Mouse (Mus musculus): ENCODE results near the gene Kazald1. TPM values are rescaled to one million over a fixed set of nuclear protein-coding genes. Genes with fewer than 3 reads are reported as not detected.

The Kazald1 gene
- total RNA-seq, 1 experiment from 2014 or later = 5.6 TPM

DNA sequence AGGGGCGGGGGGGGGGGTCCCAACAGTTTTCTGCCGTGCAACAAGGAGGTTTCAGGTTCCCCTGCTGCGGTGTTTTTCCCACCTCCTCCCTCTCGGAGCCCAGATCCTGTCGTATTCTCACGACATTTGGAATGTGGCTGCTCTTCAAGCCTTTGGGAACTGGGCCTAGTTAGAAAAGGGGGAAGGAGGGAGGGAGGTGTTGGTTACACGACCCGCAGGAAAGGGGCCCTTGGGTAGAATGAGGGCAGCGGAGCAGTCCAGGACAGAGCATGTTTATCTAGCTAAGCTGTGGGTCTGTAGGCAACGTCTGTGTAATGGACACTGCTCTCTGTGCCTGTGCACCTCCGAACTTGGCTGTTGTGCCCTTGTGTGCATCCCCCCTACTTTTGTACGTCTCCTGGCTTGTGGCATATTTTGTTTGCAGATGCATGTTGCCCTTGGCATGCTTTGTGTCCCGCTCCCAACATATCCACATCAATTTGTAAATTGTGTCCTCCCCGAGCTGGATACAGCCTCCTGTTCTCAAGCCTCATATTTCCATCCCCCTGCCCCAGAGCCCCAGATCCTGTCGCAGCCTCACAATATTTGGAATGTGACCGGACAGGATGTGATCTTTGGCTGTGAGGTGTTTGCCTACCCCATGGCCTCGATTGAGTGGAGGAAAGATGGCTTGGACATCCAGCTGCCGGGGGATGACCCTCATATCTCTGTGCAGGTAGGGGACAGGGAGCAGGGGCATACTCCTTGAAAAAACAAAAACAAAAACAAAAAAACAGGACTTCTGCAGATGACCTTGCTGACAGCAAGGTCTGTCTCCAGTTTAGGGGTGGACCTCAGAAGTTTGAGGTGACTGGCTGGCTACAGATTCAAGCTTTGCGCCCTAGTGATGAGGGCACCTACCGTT, 3.0 kb downstream of the Kazald1 start:
- DNase-seq = no peak

- no peak for DNase-seq
Observed at GRCm38 (mm10) chr19:45078971-45079764, 4.1 kb downstream of the Kazald1 start.

DNA sequence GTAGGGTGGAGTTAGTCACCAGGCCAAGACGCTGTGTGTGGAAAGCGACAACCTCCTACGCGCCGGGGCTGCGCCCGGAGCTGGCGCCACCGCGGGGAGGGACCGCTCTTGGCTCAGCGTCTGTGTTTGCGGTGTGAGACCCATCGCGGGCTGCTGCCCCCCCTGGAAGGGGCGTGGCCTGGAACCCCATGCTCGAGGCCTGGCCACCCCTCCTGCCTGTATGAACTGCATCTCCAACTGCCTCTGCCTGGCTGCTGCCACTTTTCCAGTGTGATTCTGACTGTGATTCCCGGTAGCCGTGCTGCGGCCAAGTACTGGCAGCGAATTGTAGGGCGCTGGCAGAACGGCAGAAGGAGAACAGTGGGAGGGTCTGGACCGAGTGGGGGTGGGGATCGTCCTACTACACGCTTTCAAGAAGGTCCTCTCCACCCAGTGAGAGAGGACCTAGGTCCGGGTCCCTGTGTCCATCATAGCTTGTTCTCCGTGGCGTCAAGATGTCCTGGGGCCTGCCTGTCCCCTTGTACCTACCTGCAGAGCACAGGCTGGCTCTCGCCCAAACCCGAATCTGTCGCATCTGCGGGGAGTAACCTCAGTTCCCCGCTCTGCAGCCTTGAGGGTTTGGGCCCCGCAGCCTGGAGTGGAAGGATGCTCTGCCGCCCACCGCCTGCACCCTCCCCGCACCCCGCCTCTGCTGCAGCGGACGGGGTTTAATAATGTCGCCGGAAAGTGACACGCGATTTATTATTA, 4.9 kb downstream of the Kazald1 start:
- DNase-seq = peak; percentile 66

GRCm38 (mm10) chr19:45080711-45081110, 5.7 kb downstream of the Kazald1 start:
- no peak for DNase-seq

GRCm38 (mm10) chr19:45081279-45081678, 6.2 kb downstream of the Kazald1 start:
- peak; percentile 72 for DNase-seq

- DNase-seq = peak; percentile 48
Observed at GRCm38 (mm10) chr19:45081841-45082550, 7.0 kb downstream of the Kazald1 start.

DNA sequence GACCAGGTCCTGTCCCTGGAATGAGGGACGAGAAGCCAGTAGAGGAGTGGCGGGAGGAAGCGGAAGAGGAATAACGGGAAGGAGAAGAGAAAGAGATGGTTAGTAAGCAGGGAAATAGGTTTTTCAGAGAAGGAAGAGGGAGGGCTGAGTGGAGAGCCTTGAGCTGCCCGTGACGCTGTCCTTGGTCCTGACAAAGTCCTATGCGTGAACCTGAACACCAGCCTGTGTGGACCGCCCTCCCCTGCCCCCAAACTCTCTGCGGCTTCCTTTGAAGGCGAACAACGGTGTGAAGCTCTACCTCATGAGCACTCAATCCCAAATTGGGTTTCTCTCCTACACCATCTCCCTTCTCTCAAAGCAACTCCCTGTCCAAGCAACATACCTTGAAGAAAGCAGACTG, 22.8 kb downstream of the Kazald1 start:
- peak; percentile 62 for DNase-seq

GRCm38 (mm10) chr19:45100486-45101270, 25.6 kb downstream of the Kazald1 start:
- DNase-seq = no peak

GRCm38 (mm10) chr19:45105591-45105990, 30.6 kb downstream of the Kazald1 start:
- DNase-seq = no peak

DNA sequence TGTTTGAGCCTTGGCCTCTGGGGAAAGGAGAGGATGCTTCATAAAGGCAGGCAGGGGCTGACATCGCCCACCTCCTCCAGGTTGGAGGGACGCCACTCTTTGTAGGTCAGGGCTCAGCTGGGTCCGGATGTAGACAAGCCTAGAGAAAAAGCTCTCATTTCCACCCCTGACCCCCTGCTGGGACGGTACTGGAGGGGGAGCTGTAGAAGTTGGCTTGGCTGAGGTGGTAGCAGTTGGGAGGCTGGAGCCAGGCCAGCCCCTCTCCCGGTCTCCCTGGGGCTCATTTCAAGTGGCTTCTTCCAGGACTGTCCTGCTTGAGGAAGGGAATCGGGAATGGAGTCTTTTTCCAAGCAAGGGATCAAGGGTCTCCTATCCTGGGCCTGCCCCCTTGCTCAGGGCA, 31.6 kb downstream of the Kazald1 start:
- DNase-seq = no peak

- DNase-seq = no peak
Observed at GRCm38 (mm10) chr19:45110681-45111080, 35.6 kb downstream of the Kazald1 start.

DNA sequence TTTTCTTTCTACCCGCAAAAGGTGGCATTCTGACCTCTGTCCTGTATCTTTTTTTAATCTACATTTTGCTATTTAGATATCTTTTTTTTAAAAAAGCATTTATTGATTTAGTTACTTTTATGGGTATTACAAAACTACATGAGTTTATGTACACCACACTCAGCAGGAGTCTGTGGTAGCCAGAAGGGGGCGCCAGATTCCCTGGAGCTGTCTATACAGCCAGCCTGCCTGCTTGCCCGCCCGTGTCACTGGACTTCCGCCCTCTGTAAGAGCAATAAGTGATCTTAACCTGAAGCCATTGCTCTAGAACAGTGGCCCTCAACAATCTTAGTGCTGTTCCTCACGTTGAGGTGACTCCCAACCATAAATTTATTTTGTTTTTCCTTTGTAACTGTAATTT, 37.4 kb downstream of the Kazald1 start:
- DNase-seq = no peak

- DNase-seq = no peak
Observed at GRCm38 (mm10) chr19:45113791-45114460, 38.9 kb downstream of the Kazald1 start.

DNA sequence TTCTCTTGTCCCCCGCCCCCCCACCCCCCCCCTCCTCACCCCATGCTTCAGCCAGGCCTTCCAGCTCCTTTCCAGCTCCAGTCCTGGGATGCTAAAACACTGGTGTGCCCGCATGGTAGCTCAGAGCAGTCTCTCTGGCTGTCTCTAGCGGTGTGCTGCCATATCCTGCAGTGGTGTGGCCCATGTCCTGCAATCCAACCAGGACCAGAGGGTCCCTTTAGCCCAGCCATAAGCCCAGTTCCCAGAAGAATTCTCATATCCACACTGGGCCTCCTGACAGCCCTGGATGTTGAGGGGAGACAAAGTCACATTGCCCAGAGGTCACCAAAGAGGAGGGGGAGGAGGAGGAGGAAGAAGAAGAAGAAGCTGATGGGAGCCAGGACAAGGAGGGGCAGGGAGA, 39.7 kb downstream of the Kazald1 start:
- no peak for DNase-seq

DNA sequence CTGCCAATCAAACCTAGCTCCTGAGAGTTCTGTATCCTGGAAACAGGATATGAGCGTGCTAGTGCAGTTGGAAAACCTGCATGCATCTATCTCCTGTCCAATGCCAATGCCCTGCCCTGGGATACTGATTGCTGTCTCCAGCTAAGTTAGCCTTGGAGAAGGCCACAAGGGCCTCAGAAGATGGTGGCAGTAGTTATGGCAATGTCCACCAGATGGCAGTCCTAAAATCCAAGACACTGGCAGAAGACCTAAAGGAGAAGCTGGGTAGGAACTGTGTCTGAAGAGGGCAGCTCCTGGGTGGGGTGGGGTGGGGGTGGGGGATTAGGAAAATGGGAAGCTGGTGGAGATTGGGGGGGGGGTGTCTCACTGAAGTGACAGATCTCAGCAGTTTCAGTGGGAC, 41.8 kb downstream of the Kazald1 start:
- peak; percentile 27 for DNase-seq

Other genes with a start within 250 kb of the Kazald1 start
- 23.8 and 30.8 TPM in 2 replicates for gene Slf2, start 144.1 kb upstream of the Kazald1 start, total RNA-seq (2021)
- gene Sema4g, start 86.1 kb upstream of the Kazald1 start, total RNA-seq (2021) = 7.0 and 8.1 TPM in 2 replicates
- 36.7 and 39.3 TPM in 2 replicates for gene Twnk, start 69.6 kb upstream of the Kazald1 start, total RNA-seq (2021)
- gene Mrpl43, start 68.8 kb upstream of the Kazald1 start, total RNA-seq (2021) = 47.9 and 53.7 TPM in 2 replicates
- 83.2 and 101 TPM in 2 replicates for gene Lzts2, start 60.8 kb upstream of the Kazald1 start, total RNA-seq (2021)
- 0.52 TPM in 1 of 2 replicates, not detected in the other for gene Pdzd7, start 29.5 kb upstream of the Kazald1 start, total RNA-seq (2021)
- gene Sfxn3, start 27.7 kb upstream of the Kazald1 start, total RNA-seq (2021) = 49.3 and 65.0 TPM in 2 replicates
- not detected in 2 replicates for gene Tlx1, start 75.4 kb downstream of the Kazald1 start, total RNA-seq (2021)
- not detected in 2 replicates for gene Lbx1, start 160.6 kb downstream of the Kazald1 start, total RNA-seq (2021)